Mouse (Mus musculus): Measurements from ENCODE around the gene Bahcc1.
A peak's percentile ranks its signal among the peaks of the same experiment; 100 is the strongest.

DNA sequence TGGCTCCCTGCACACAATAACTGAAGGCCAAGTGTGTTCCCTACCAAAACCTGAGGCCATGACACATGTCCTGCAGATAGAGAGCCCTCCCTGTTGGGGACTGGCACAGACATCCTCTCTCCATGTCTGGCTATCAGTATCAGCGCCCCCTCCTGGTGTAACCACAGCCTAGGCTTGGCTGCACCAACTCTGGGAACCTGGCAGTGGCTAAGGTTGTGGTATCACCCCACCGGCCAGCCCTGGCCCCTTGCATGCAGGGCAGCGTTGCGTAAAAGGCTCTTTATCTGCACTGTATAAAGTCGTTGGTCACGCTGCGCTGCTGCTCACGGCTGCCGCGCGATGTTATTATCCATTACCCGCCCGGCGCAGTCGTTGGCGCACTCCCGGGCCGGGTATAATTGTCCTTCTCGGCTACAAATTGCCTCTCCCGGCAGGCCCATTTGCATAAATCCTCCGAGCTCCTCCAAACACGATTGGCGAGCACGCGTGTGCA, 47.6 kb downstream of the Bahcc1 start:
- peak; percentile 68 for TF ChIP-seq CTCF (IDR thresholded peaks at IDR 0.05; ENCODE audit: low read depth, low read length)
- TF ChIP-seq POLR2A (IDR thresholded peaks at IDR 0.05; ENCODE audit: extremely low read depth, insufficient read depth, low read length): no peak

All from liver, adult 2 months (tissue).